Mouse (Mus musculus): ENCODE data around the gene Large1.

Large1 gene

GRCm38 (mm10) chr8:72780644-72781043 lies 572.7 kb downstream of the Large1 start:
- no peak for DNase-seq (ENCODE audit: low spot score in 2 of 2)

- DNase-seq (ENCODE audit: low spot score in 2 of 2) = no peak
Observed at GRCm38 (mm10) chr8:72777797-72778196, 575.5 kb downstream of the Large1 start.

GRCm38 (mm10) chr8:72766777-72767176 lies 586.6 kb downstream of the Large1 start:
- DNase-seq (ENCODE audit: low spot score in 2 of 2) = no peak

- DNase-seq (ENCODE audit: low spot score in 2 of 2) = no peak
Observed at GRCm38 (mm10) chr8:72765696-72766095, 587.6 kb downstream of the Large1 start.
